Mouse (Mus musculus): ENCODE measurements around the gene Dhx40. TPM values are rescaled to one million over a fixed set of nuclear protein-coding genes. Genes with fewer than 3 reads are reported as not detected.

Dhx40 gene
- polyA plus RNA-seq, 1 experiment: 12.5 TPM

DNA sequence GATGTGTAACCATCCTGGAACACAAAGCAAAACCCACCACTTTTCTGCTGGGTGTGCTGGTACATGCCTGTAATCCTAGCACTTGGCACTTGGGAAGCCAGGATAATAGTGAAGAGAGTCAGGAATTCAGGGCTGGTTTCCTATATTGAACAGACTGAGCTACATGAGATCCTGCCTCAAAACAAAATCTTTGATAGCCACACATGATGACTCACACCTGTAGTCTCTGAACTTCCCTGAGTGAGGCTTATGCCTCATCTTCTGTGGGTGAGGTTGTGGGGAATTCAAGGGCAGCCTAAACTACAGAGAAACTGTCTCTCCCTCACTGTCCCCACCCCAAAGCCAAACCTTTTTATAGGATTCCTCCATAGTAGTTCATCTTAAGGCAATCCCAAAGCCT is 47.2 kb downstream of the Dhx40 start:
- H3ac ChIP-seq (ENCODE audit: control insufficient read depth, insufficient read length): no peak overlapping the region
- H3K4me2 ChIP-seq (ENCODE audit: low read depth): no peak overlapping the region
- no peaks in the 10 kb centered on the region for H3K36me3 ChIP-seq (ENCODE audit: control insufficient read depth, insufficient read depth)
- H3K4me3 ChIP-seq: no peak overlapping the region
- H3K79me2 ChIP-seq (ENCODE audit: control insufficient read depth, insufficient read depth): peaks cover 19% of the 10 kb centered on the region
- H3K27me3 ChIP-seq (ENCODE audit: control insufficient read depth, insufficient read depth, insufficient read length): no peaks in the 10 kb centered on the region
- TF ChIP-seq TCF3 (IDR thresholded peaks at IDR 0.05; ENCODE audit: insufficient read length, low read depth): no peak
- TF ChIP-seq USF1 (IDR thresholded peaks at IDR 0.05; ENCODE audit: low read depth): no peak
- no peak for TF ChIP-seq MYOD1 (IDR thresholded peaks at IDR 0.05; ENCODE audit: control insufficient read depth in 1 of 3, insufficient read length in 2 of 3, low read depth in 2 of 3)
- TF ChIP-seq MAX (IDR thresholded peaks at IDR 0.05; ENCODE audit: low read depth): no peak
- TF ChIP-seq MYOG (IDR thresholded peaks at IDR 0.05; ENCODE audit: control insufficient read depth in 1 of 3, insufficient read depth in 1 of 3, insufficient read length in 2 of 3, low read depth in 2 of 3): no peak
- TF ChIP-seq REST (IDR thresholded peaks at IDR 0.05; ENCODE audit: insufficient read depth, insufficient read length): no peak
- TF ChIP-seq POLR2A (IDR thresholded peaks at IDR 0.05; ENCODE audit: insufficient read length, low read depth): no peak
- no peak for TF ChIP-seq POLR2AphosphoS2 (IDR thresholded peaks at IDR 0.05; ENCODE audit: insufficient read length, low read depth)
- no peak for TF ChIP-seq CEBPB (IDR thresholded peaks at IDR 0.05; ENCODE audit: insufficient read depth, poor library complexity, severe bottlenecking)
- no peak for TF ChIP-seq TCF12 (IDR thresholded peaks at IDR 0.05; ENCODE audit: insufficient read depth, poor library complexity, severe bottlenecking)

DNA sequence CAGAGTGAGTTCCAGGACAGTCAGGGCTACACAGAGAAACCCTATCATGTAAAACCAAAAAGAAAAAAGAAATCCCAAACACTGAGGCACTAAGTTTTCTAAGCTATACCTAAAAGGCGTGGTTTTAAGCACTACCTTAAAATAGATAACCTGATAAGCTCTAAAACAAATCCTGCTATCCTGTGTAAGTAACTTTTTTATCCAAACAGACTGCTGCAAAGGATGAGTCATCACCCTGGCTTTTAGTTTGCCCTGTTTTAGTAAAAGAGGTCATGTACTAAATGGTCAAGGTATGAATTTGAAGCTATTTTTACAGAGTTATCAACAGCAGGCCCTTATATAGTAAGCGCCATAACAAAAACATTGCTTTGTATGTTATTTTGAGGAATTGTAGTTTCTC is 47.7 kb downstream of the Dhx40 start:
- no peak overlapping the region for H3K4me3 ChIP-seq
- H3K79me2 ChIP-seq (ENCODE audit: control insufficient read depth, insufficient read depth): peaks cover 24% of the 10 kb centered on the region
- no peaks in the 10 kb centered on the region for H3K36me3 ChIP-seq (ENCODE audit: control insufficient read depth, insufficient read depth)
- TF ChIP-seq CEBPB (IDR thresholded peaks at IDR 0.05; ENCODE audit: insufficient read depth, poor library complexity, severe bottlenecking): no peak
- no peak for TF ChIP-seq POLR2A (IDR thresholded peaks at IDR 0.05; ENCODE audit: insufficient read length, low read depth)
- TF ChIP-seq USF1 (IDR thresholded peaks at IDR 0.05; ENCODE audit: low read depth): no peak
- no peak for TF ChIP-seq MYOG (IDR thresholded peaks at IDR 0.05; ENCODE audit: control insufficient read depth in 1 of 3, insufficient read depth in 1 of 3, insufficient read length in 2 of 3, low read depth in 2 of 3)
- TF ChIP-seq E2F4 (IDR thresholded peaks at IDR 0.05; ENCODE audit: insufficient read depth): no peak
- TF ChIP-seq TCF12 (IDR thresholded peaks at IDR 0.05; ENCODE audit: insufficient read depth, poor library complexity, severe bottlenecking): no peak
- H3K4me2 ChIP-seq (ENCODE audit: low read depth): no peak overlapping the region
- no peaks in the 10 kb centered on the region for H3K27me3 ChIP-seq (ENCODE audit: control insufficient read depth, insufficient read depth, insufficient read length)
- no peak overlapping the region for H3ac ChIP-seq (ENCODE audit: control insufficient read depth, insufficient read length)

DNA sequence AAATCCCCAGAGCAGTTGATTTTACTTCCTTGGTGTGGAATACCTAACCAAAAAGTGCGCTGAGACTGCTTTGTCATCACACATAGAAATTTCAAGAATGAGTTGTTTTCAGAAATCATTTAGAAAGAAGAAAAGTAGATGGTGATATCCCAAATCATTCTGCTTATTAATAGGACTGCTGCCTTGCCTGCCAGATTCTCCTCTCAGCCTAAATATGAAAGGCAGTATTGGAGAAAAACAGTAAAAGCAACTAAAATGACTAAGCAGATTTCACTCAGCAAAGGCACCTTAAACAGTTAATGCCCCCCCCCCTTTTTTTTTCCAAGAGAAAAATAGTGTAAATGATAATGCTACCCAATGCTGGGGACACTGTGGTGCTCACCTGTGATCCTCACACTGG is 48.3 kb downstream of the Dhx40 start:
- Histone ChIP-seq H3K79me2 (ENCODE audit: control insufficient read depth, insufficient read depth) (peaks cover 30% of the 10 kb centered on the region), H3K4me2 (ENCODE audit: low read depth) (peak overlapping the region; percentile 90), H3K27me3 (ENCODE audit: control insufficient read depth, insufficient read depth, insufficient read length) (no peaks in the 10 kb centered on the region), H3K4me3 (no peak overlapping the region), H3K36me3 (ENCODE audit: control insufficient read depth, insufficient read depth) (no peaks in the 10 kb centered on the region), H3ac (ENCODE audit: control insufficient read depth, insufficient read length) (no peak overlapping the region)
- TF ChIP-seq POLR2A (IDR thresholded peaks at IDR 0.05; ENCODE audit: insufficient read length, low read depth) (no peak), REST (IDR thresholded peaks at IDR 0.05; ENCODE audit: insufficient read depth, insufficient read length) (no peak), TCF3 (IDR thresholded peaks at IDR 0.05; ENCODE audit: insufficient read length, low read depth) (no peak), MAX (IDR thresholded peaks at IDR 0.05; ENCODE audit: low read depth) (no peak), USF1 (IDR thresholded peaks at IDR 0.05; ENCODE audit: low read depth) (no peak), TCF12 (IDR thresholded peaks at IDR 0.05; ENCODE audit: insufficient read depth, poor library complexity, severe bottlenecking) (no peak), POLR2AphosphoS2 (IDR thresholded peaks at IDR 0.05; ENCODE audit: insufficient read length, low read depth) (no peak), SRF (IDR thresholded peaks at IDR 0.05; ENCODE audit: control insufficient read depth, insufficient read length, low read depth) (no peak), E2F4 (IDR thresholded peaks at IDR 0.05; ENCODE audit: insufficient read depth) (no peak), MYOG (IDR thresholded peaks at IDR 0.05; ENCODE audit: control insufficient read depth in 1 of 3, insufficient read depth in 1 of 3, insufficient read length in 2 of 3, low read depth in 2 of 3) (no peak), CEBPB (IDR thresholded peaks at IDR 0.05; ENCODE audit: insufficient read depth, poor library complexity, severe bottlenecking) (no peak)

GRCm38 (mm10) chr11:86758559-86758958 is 49.0 kb downstream of the Dhx40 start:
- no peaks in the 10 kb centered on the region for H3K36me3 ChIP-seq (ENCODE audit: control insufficient read depth, insufficient read depth)
- peak overlapping the region; percentile 67 for H3ac ChIP-seq (ENCODE audit: control insufficient read depth, insufficient read length)
- H3K4me3 ChIP-seq: peak overlapping the region; percentile 99

DNA sequence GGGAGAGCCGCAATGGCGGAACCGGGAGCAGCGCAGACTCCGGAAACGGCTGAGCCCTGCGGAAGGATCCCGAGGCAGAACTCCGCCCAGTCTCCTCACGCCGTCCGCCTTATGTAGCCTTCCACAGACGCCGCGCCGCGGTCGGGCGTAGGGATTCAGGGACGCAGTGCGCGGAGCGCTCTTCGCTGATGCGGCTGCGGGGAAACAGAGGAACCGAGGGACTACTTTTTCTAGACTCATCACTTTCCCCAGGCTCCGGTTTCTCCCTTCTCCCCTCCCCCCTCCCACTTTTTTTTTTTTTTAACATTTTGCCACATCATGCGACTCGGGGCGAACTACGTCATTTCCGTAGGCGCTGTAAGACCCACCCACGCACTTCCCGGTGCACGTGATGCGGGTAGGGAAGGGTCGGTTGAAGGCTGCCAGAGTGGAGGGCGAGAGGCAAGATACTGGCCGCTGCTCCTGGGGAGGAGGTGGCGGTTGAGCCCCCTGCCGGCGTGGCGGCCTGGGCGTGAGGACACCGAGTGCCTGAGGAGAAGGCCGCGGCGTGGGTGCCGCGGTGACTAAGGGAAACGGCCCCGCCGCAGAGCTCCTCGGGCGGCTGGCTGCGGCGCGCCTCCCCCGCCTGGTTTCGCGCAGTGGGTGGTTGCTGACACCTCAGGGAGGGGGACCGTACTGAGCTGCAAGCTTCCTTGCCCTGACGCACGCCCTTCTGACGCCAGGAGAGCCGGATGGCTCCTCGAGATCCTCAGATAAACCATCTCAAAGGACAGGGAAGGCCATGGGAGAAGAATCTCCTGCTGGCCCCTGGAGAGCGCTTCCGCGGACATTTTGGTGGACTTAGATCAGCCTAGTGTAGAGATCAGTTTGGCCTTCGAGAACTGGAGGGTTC is 49.8 kb downstream of the Dhx40 start, which contains the start of gene Cltc:
Cltc (minus strand) TSS at position 86 of the 892 bp plus-strand sequence.
- Histone ChIP-seq H3K79me2 (ENCODE audit: control insufficient read depth, insufficient read depth) (peaks cover 45% of the 10 kb centered on the region), H3K27me3 (ENCODE audit: control insufficient read depth, insufficient read depth, insufficient read length) (no peaks in the 10 kb centered on the region), H3K4me2 (ENCODE audit: low read depth) (peak within 1 kb of the TSS; percentile 90), H3K4me3 (peak within 1 kb of the TSS; percentile 99), H3K36me3 (ENCODE audit: control insufficient read depth, insufficient read depth) (no peaks in the 10 kb centered on the region), H3ac (ENCODE audit: control insufficient read depth, insufficient read length) (peak within 1 kb of the TSS; percentile 67)
- TF ChIP-seq POLR2A (IDR thresholded peaks at IDR 0.05; ENCODE audit: insufficient read length, low read depth) (peak; percentile 90), MAX (IDR thresholded peaks at IDR 0.05; ENCODE audit: low read depth) (peak; percentile 24), POLR2AphosphoS2 (IDR thresholded peaks at IDR 0.05; ENCODE audit: insufficient read length, low read depth) (peak; percentile 94), TCF3 (IDR thresholded peaks at IDR 0.05; ENCODE audit: insufficient read length, low read depth) (no peak), TCF12 (IDR thresholded peaks at IDR 0.05; ENCODE audit: insufficient read depth, poor library complexity, severe bottlenecking) (no peak), REST (IDR thresholded peaks at IDR 0.05; ENCODE audit: insufficient read depth, insufficient read length) (peak; percentile 32), E2F4 (IDR thresholded peaks at IDR 0.05; ENCODE audit: insufficient read depth) (peak; percentile 47), MYOD1 (IDR thresholded peaks at IDR 0.05; ENCODE audit: control insufficient read depth in 1 of 3, insufficient read length in 2 of 3, low read depth in 2 of 3) (peak in 1 of 3 experiments; percentile 23), SRF (IDR thresholded peaks at IDR 0.05; ENCODE audit: control insufficient read depth, insufficient read length, low read depth) (peak; percentile 80), MYOG (IDR thresholded peaks at IDR 0.05; ENCODE audit: control insufficient read depth in 1 of 3, insufficient read depth in 1 of 3, insufficient read length in 2 of 3, low read depth in 2 of 3) (peak in 2 of 3 experiments; percentile 64 to 65), CEBPB (IDR thresholded peaks at IDR 0.05; ENCODE audit: insufficient read depth, poor library complexity, severe bottlenecking) (0 out of 2 replicates have a peak, but pooled peaks have one; percentile 10), USF1 (IDR thresholded peaks at IDR 0.05; ENCODE audit: low read depth) (peak; percentile 98)

More at GRCm38 (mm10) chr11:86758559-86758958, 49.0 kb downstream of the Dhx40 start:
- Histone ChIP-seq H3K27me3 (ENCODE audit: control insufficient read depth, insufficient read depth, insufficient read length) (no peaks in the 10 kb centered on the region), H3K4me2 (ENCODE audit: low read depth) (peak overlapping the region; percentile 90), H3K79me2 (ENCODE audit: control insufficient read depth, insufficient read depth) (peaks cover 37% of the 10 kb centered on the region)
- no peak for TF ChIP-seq CEBPB (IDR thresholded peaks at IDR 0.05; ENCODE audit: insufficient read depth, poor library complexity, severe bottlenecking)
- TF ChIP-seq REST (IDR thresholded peaks at IDR 0.05; ENCODE audit: insufficient read depth, insufficient read length): no peak
- TF ChIP-seq SRF (IDR thresholded peaks at IDR 0.05; ENCODE audit: control insufficient read depth, insufficient read length, low read depth): no peak
- no peak for TF ChIP-seq MYOD1 (IDR thresholded peaks at IDR 0.05; ENCODE audit: control insufficient read depth in 1 of 3, insufficient read length in 2 of 3, low read depth in 2 of 3)
